Mouse (Mus musculus): ENCODE results near the gene Mylpf. TPM values are rescaled to one million over a fixed set of nuclear protein-coding genes. Genes with fewer than 3 reads are reported as not detected.
"Not testable (repeated sequence)": the region's sequence is repeated elsewhere in the genome, so short reads cannot be mapped to it uniquely, and the experiment has no call there.

The Mylpf gene
- total and polyA plus RNA-seq, 3 experiments = 2.2 to 2.3 TPM; not detected in 1

- DNase-seq = no peak
Observed at GRCm38 (mm10) chr7:127225147-127225995, 16.7 kb downstream of the Mylpf start.

GRCm38 (mm10) chr7:127228615-127229303, 20.1 kb downstream of the Mylpf start:
- DNase-seq = peak; percentile 83

- no peak for DNase-seq
Observed at GRCm38 (mm10) chr7:127231376-127231775, 22.7 kb downstream of the Mylpf start.

GRCm38 (mm10) chr7:127231826-127232621, 23.3 kb downstream of the Mylpf start:
- DNase-seq = no peak

- peak; percentile 92 for DNase-seq
Observed at GRCm38 (mm10) chr7:127232622-127233367, 24.1 kb downstream of the Mylpf start, which contains the start of the genes Zfp553 and Sept1. Zfp553 (plus strand) TSS chr7:127233061. Sept1 (minus strand) TSS chr7:127233130.

GRCm38 (mm10) chr7:127233368-127233749, 24.7 kb downstream of the Mylpf start:
- no peak for DNase-seq

GRCm38 (mm10) chr7:127233765-127234164, 25.1 kb downstream of the Mylpf start:
- peak; percentile 10 for DNase-seq

GRCm38 (mm10) chr7:127234777-127235176, 26.1 kb downstream of the Mylpf start:
- peak; percentile 51 for DNase-seq

GRCm38 (mm10) chr7:127243361-127243867, 34.7 kb downstream of the Mylpf start:
- DNase-seq = no peak

- DNase-seq = peak; percentile 98
Observed at GRCm38 (mm10) chr7:127243870-127244657, 35.4 kb downstream of the Mylpf start, which contains the start of gene Zfp771. Zfp771 (plus strand) TSS chr7:127244274.

- peak; percentile 32 for DNase-seq
Observed at GRCm38 (mm10) chr7:127244658-127245510, 36.2 kb downstream of the Mylpf start.

GRCm38 (mm10) chr7:127250511-127250910, 41.8 kb downstream of the Mylpf start:
- not testable (repeated sequence) for DNase-seq

- DNase-seq = no peak
Observed at GRCm38 (mm10) chr7:127252414-127252813, 43.7 kb downstream of the Mylpf start.

- no peak for DNase-seq
Observed at GRCm38 (mm10) chr7:127253341-127253740, 44.7 kb downstream of the Mylpf start.

- peak; percentile 96 for DNase-seq
Observed at GRCm38 (mm10) chr7:127253821-127254769, 45.4 kb downstream of the Mylpf start.

GRCm38 (mm10) chr7:127255008-127255407, 46.3 kb downstream of the Mylpf start:
- no peak for DNase-seq

GRCm38 (mm10) chr7:127255965-127256364, 47.3 kb downstream of the Mylpf start:
- DNase-seq = no peak

- DNase-seq = no peak
Observed at GRCm38 (mm10) chr7:127256518-127256917, 47.8 kb downstream of the Mylpf start.
